Mouse (Mus musculus) lung, postnatal 25 days (tissue): ENCODE data around the gene Atxn2l.

Experiments used
- DNase-seq: peaks from one replicate; pipeline ENCODE4 v3.0.0; 2022; ENCODE audit warnings: low spot score

The Atxn2l gene

DNA sequence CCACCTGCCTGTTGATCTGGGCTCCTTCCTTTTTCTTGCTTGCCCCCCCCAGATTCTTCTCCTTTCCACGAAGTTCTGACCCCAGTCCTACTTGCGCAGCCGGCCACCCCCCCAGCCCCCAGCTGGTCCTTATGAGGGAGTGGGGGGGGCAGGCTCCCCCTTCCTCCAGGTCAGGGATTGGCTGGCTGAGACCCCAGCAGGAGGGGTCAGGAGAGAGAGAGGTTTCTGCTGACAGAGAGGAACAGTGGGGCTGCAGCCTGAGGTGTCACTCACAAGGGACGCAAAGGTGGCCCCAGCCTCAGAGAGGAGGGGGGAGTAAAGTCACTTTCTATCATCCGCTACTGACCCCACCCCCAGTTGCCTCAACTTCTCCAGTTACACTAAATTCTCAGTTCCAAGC lies 40.2 kb downstream of the Atxn2l start, which contains the start of gene Atp2a1:
Gene Atp2a1, minus strand, starts transcription at position 105 of the 400 bp plus-strand sequence.
- DNase-seq = no peak

DNA sequence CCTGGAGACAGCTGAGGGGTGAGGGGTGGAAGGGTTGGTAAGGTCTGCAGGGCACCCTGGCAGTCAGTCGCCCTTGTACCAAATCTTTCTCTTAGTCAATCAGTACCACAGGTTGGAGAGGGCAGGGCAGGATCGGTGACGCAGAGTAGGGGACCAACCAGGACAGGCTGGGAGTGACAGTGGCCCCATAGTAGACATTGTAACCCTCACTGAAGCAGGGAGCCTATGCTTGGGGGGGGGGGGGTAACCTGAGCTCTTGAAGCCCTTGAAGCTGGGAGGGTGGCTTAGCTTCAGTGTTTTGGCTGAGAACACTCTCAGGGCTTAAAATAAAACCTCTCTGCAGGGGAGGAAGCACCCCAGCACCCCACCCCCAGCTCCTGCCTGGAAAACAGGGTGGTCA lies 41.6 kb downstream of the Atxn2l start:
- no peak for DNase-seq

DNA sequence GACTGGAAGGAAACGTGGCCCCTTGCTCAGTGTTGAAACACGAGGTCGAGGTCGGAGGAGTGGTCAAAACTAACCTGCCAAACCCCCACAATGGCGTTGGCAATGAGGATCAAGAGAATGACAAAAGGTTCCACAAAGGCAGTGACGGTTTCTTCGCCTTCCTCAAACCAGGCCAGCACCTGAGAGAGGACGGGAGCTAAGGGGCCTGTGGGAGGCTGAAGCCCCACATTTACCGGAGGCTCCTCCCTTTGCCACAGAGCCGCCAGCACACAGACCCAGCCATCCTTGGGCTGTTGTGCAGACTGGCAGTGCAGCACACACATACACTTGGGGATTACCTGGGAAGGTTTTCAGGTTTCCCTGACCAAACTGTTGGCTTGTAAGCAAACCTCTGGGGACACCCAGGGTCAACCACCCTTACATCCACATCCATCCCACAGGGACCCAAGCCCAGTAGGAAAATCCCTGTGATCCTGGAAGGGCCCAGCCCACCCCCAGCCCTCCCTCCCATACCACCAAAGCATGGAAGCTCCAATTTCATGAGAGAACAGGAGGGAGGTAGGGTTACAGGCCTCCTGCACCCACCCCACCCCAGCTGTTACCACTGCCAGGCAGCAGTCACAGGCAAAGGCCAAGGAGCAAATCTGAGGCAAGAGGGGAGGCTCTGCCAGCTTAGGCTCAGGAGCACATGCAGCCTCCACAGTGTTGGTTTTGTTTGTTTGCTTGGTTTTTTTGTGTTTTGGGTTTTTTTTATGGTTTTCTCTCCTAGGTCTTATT lies 42.4 kb downstream of the Atxn2l start:
- no peak for DNase-seq

DNA sequence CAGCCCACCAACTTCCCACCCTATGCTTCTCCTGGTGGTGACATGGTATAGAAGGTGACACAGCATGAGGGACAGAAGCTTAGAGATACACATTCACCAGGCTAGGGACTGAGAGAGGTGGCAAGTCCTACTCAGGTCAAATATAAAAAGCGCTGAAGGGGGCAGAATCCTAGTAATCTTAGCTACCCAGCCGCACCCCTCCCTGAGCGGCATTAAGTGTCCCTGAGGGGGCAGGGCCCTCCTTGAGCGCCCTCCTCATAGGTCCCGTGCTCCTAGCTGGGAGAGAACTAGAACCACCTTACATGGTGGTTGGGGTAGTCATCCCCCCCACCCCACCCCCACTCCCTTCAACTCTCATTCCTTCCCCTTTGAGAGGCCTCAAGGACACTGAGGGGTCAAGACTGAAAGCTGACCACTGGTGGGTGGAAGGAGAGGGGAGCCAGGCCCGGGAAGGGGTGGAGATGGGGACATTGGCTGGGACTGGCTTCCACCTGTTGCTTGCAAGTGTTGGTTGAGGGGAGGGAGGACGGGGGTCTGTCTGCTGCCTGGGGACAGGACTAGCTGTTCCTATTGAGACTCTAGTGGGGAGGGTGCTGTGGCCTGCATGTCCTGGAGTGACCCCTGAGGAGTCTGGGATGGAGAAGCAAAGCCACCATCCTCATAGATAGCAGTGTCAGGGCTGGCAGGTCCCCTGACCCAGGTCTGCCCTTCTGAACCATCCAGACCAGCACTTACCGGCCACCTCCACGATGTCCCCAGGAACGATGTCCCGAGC lies 44.2 kb downstream of the Atxn2l start:
- no peak for DNase-seq

DNA sequence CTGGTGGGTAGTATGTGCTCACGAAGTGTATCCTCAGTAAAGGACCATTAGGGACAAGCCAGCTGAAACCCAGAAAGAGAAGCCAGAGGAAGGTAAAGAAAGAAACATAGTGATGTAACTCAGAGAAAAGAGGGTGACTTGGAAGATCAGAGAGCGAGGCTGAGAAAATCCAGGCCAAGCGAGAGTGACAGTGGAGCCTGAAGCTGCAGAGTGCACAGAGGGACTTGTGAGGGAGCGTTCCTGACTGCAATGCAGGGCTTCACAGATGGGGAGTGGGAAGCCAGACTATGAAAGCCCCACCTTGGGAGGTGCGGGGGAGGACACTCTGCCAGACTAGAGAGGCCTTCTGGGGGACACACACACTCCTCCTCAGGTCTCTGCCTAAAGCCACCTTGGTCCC lies 45.0 kb downstream of the Atxn2l start:
- no peak for DNase-seq

DNA sequence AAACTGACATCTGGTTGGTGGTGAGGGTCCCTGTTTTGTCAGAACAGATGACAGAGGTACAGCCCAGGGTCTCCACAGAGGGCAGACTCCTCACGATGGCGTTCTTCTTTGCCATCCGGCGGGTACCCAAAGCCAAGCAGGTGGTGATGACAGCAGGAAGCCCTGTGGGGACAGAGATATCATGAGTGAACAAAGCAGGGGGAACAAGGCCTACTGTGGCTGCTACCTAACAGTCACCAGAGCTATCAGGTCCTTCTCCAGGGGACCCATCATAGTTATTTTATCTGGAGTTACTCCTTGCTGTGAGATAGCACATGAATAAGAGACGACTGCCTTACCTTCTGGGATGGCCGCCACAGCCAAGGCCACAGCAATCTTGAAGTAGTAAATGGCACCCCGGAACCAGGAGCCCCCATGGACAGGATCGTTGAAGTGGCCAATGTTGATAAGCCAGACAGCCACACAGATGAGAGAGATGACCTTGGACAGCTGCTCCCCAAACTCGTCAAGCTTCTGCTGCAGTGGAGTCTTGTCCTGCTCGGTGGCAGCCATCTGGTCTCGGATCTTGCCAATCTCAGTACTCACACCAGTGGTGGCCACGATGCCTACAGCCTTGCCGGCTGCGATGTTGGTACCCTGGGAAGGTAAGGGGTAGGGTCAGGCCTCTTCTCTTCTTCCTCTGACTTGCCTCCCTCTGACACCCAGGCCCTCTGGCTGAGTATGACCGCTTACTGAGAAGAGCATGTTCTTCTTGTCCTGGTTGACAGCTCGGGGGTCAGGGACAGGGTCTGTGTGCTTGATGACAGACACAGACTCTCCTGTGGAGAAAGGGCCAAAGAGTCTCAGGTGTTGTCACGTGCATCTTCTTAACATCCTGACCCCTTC lies 46.6 kb downstream of the Atxn2l start:
- no peak for DNase-seq

DNA sequence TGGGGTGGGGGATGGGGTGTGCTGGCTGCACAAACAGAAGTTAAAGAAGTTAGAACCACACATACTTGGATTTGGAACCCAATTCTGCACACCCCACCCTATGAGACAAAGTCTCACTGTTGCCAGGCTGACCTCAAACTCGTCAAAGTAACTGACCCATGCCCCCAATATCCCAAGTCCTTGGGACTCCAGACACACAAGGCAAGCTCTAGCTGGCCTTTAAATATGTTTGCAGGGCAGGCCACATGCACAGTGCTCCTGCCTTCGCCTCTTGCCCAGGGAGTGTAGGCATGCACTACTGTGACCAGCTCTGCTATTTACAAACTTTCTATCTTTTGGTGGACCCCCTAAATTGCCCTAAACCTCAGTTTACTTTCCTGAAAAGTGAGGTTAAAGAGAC lies 48.0 kb downstream of the Atxn2l start:
- DNase-seq = no peak

DNA sequence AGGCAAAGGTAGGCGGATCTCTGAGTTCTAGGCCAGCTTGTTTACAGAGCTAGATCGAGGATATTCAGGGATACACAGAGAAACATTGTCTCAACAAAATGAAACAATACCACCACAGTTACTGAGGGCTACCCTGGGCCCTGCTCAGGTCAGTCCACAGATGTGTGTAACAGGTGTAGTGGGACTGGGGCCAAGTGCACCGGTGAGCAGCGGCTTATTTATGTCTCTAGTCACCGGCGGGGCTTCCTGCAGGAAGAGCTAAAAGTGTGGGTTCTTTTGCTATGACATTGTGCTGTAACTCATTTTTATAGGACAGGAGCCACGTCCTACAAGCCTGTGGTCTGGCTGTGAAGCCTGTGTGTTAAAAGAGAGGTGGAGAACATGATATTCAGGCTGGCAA lies 49.4 kb downstream of the Atxn2l start:
- DNase-seq = no peak

DNA sequence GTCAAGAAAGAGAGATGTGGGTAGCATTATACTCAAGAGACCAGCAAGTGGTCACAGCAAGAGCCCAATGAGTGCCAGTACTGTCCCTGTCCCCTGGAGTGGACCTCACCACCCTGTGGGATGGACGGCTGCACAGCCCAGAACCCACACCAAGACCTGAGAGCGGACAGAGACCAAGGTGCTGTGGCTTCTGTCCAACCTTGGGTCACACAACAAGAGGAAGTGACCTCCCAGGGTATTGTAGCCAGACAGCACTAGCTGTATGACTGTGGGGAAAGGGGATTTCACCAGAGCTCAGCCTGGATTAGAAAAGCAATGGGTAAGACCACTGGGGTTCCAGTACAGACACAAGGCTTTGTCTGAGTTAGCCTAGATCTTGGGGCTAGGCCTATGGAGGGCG lies 51.0 kb downstream of the Atxn2l start:
- no peak for DNase-seq

DNA sequence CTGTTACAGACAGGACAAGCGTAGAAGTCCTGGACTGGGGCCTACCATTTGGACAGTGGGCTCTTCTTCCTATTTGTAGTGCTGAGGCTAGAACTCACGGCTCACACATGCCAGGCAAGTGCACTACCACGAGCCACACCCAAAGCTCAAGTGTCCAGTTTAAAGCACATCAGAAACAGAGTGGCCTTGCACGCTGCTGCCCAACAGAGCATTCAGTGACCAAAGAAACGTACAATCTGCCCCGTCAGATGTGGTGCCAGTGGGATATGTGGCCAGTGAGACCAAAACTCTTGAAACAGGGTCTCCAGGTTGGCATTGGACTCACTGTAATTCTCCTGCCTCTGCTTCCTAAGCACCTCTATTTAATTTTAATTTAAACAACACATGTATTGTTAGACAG lies 52.6 kb downstream of the Atxn2l start:
- DNase-seq = no peak

DNA sequence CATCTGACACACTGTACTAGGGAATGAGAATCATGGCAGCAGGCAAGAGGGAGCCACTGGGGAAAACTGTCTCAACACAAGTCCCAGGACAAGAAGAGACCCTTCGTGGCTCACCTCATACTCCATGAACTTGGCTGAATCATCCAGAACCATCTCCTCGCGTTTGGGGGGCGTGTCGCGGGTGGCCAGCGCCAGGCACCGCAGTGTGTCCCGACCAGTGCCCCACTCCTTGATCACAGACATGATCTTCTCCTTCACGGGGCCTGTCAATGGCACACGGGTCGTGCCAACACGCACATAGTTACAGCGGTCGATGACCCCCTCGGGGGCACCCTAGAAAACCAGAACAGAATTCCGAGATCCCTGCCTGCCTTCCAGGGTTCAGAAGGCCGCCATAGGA lies 53.2 kb downstream of the Atxn2l start:
- no peak for DNase-seq

DNA sequence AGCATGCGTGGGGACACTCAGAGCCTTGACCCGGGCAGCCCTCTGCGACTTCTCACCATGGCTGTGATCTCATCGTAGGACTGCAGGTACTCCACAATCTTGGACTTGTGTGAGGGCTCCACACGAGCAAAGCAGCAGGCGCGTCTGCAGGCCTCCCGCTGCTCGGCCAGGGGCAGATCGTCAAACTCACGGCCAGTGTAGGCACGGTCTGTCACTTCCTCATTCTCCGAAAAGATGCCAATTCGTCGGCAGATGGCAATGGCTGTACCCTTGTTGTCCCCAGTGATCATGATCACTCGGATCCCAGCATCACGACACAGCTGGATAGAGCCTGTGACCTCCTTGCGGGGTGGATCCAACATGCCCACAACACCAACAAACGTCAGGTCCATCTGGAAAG lies 54.8 kb downstream of the Atxn2l start:
- no peak for DNase-seq

DNA sequence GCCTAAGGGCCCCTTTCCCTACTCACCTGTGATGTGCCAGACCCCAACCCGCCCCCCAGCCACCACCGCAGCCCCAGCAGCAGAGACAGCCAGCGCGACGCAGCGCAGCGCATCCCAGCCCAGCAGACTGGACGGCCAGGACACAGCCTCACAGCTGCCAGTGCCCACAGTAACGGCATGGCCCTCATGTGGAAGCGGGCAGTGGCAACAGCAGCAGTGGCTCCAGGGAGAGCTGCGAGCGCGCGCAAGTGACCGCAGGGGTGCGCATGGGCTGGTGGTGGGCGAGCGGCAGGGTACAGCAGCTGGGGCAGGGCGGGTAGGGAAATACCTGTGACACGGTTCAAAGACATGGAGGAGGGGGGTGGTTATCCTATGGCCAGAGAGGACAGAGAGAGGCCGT lies 57.0 kb downstream of the Atxn2l start:
- no peak for DNase-seq

DNA sequence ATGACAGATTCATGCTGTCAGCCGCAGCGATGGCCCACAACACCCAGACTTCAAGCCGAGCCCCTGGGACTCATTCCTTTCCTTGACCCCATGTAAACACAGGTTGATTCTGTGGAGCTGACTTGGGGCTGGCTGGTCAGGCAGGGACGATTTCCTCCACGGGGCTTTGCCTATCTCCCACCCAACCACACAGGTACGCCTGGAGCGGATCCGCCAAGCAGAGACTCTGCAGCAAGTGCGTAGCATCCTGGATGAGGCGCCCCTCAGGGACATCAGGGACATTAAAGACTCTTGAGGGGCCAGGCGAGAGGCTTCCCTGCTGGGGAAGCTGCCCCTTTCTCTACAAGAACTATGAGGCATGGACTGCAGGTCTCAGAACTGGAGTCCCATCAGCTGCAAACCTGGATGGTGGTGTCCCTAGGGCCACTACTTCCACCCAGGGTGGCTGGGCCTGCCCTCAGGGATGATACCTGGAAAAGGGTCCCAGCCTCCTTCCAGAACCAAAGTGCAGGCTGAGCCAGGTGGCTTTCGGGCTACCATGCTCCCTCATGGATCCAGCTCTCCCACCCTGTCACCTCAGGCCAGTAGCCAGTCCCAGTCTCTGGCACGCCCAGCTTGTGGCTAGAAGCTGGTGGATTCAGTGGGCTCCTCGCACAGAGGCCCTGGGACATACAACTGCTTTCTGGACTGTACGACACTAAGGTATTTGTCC lies 58.0 kb downstream of the Atxn2l start:
- no peak for DNase-seq

DNA sequence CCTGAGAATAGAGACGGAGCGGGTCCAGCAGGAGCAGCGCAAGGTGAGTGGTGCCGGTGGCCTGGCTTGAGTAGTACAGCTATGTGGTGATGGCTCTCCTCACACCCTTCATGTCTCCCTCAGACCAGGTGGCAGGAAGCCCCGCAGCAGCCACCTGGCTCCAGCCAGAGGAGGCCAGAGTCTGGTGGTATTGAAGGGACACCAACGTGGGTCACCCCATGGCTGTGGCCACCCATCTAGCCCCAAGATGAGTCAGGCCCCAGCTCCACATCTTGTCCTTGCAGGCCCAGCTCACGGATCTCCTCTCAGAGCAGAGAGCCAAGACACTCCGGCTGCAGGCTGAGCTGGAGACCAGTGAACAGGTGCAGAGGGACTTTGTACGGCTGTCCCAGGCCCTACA lies 58.7 kb downstream of the Atxn2l start:
- no peak for DNase-seq

DNA sequence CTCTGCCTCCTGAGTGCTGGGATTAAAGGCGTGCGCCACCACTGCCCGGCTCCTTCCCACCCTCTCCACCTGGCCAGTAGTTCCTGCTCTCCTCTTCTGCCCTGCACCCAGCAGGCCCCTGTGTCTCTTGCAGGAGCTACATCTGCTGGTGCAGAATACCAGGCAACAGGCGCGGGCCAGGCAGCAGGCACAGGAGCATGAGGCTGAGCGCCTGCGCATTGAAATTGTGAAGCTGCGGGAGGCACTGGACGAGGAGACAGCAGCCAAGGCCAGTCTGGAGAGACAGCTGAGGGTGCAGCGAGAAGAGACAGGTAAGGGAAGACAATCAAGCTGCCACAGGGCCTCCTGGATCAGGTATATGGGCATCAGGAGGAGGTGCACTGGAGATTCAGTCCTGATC lies 59.2 kb downstream of the Atxn2l start:
- no peak for DNase-seq
